Mouse (Mus musculus): Measurements from ENCODE around the gene Chmp2a.
"Not testable (repeated sequence)": the region's sequence is repeated elsewhere in the genome, so short reads cannot be mapped to it uniquely, and the experiment has no call there.

Gene Chmp2a

DNA sequence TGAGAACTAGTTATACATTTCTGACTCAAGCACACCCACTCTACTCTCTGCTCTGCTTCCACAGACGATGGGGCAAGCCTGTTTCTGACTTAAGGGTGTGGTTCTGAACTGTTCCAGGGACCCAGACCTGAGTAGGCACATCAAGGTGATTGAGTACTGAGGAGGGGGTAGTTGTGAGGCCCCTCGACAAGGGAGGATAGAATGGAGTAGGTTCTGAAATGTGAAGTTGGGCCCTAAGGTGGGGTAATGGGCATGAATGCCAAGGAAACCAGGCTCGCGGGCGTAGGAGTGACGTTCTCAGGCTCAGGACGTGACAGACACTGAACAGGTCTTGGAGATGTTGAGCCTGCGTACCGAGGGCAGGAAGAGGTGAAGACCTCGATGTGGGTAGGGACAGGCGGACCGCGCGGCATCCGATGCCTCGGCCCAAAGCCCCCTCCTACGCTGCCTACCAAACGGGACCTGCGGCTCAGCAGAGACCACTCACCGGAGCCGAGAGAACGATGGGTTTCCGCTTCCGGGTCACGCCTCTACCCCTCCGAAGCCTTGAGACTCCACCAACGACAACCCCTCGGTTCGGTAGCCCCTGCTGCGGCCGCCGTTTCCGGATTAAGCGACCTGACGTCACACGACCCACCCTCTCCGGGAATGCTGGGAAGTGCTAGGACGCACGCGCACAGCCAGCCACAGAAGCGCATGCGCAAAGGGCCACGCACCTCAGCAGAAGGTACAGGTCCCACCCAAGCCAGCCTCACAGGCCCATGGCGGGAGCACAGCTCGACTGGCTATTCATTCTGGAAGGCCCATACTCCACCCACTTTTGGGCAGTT lies at the start of gene Chmp2a:
Chmp2a (minus strand) TSS at position 660 of the 830 bp plus-strand sequence.
- peak; percentile 99 for DNase-seq

DNA sequence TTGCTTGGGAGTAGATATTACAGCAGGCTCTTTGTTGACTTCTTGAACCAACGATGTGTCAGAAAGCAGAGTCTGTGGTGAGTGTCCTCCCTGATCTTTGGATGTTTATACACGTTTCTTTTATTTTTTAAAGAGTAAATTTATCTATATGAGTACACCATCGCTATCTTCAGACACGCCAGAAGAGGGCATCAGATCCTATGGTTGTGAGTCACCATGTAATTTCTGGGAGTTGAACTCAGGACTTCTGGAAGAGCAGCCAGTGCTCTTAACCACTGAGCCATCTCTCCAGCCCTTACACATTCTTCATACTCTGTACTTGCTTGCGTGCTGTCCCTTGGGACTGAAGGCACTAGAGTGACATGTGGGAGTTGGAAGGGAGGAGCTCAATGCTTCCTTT lies 37.7 kb upstream of the Chmp2a start:
- no peak for DNase-seq

DNA sequence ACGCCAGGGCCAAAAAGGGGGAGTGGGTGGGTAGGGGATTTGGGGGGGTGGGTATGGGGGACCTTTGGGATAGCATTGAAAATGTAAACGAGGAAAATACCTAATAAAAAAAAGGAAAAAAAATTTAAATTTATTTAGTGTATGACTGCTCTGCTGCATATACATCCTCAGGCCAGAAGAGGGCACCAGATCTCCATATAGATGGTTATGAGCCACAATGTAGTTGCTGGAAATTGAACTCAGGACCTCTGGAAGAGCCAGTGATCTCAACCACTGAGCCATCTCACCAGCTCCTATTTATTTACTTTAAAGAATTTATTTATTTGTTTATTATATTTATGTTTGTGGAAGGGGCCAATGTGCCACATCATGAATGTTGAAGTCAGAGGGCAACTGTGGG lies 28.8 kb upstream of the Chmp2a start:
- not testable (repeated sequence) for DNase-seq

DNA sequence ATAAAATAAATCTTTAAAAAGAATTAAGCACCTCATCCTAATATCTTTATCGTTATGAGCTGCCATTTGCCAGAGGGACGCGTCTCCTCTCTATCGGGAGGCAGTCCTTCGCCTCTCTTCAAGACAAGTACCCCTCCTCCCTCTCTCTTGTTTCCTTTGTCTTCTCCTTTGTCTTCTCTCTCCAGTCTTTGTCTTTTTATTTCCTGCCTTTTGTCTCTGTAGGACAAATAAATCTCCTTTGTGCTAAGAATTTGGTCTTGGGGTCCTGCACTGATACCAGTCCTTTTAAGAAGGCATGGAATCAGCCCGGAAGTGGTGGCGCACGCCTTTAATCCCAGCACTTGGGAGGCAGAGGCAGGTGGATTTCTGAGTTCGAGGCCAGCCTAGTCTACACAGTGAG lies 24.9 kb upstream of the Chmp2a start:
- no peak for DNase-seq

DNA sequence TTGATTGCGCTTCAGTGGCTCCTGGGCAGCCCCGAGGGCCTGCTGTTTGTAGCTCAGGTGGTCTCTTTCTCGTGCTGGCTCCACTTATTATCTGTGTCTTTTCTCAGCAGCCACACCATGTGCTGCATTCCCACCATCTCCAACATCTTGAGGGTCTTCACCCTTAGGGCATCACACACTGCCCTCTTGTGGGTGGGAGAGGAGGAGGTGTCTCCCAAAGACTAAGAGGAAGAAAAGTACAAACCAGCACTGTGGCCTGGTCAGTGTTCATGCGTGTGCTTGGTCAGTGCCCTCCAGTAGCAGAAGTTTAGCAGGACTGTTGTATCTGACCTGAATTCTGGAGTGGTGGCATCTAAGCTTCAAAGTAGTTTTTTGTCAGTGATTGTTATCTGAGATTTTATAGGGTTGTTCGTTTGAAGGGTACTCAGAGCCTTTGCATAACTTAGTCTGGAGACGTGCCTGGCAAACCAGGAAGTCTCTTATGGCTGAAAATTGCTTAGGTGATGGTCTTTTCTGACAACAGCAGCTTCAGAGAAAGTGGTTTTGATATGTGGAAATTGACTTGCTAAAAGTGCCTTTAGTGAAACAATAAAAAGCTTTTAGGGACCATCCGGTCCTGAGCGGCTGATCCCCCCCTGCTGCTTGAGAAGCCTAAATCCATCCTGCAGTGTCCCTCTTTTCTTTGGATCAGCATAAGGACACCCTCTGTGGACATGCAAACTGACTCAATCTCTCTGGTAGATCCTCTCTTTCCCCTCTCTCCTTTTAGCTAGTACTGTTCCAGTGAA lies 22.5 kb upstream of the Chmp2a start:
- no peak for DNase-seq

DNA sequence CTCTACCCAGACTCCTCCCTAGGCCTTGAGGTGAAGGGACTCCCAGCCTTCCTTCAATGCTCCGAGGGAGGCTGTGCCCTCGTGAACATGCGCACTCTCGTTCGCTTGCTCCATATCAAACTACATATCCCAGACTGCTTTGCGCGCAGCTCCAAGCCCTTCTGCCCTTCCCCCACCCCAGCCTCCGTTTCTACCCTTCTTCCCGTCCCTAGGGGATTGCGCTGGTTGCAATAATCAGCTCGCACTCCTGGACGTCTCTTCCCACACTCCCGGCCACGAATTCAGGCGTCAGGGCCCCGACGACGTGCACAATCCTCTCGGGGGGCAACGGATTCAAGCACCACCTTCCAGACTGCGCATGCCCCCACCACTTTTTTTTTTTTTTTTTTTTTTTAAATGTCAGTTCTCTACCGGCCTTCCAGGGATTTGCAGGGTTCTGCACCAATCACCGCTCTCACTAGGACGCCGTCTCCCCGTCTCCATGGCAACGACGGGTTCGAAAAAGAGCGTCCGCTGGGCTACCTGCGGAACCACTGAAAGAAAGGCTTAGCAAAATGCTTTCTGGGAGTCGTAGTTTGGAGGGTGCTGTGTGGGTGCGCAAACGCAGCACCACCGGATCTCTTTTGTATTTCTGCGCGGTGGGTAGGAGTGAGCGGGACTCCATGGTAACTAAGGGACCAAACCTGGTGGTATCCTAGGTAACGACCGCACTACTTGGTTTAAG lies 19.8 kb upstream of the Chmp2a start, which contains the start of gene Mzf1:
Mzf1 (minus strand) TSS at position 478 of the 724 bp plus-strand sequence.
- peak; percentile 98 for DNase-seq

DNA sequence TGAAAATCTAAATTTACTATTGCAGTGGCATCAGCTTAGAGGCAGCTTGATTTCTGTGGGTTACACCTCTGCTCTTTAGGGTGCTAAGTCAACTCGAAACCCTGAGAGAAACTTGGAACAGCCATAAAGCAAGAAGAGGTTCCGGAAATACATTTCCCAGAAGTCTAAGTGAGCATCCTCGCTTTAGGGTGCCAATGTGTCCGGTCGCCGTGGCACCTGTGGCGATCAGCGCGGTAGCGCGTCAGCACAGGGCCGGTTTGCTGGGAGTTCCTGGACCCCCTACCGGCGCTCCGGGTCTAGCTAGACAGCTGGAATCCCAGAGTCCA lies 19.3 kb upstream of the Chmp2a start:
- no peak for DNase-seq

DNA sequence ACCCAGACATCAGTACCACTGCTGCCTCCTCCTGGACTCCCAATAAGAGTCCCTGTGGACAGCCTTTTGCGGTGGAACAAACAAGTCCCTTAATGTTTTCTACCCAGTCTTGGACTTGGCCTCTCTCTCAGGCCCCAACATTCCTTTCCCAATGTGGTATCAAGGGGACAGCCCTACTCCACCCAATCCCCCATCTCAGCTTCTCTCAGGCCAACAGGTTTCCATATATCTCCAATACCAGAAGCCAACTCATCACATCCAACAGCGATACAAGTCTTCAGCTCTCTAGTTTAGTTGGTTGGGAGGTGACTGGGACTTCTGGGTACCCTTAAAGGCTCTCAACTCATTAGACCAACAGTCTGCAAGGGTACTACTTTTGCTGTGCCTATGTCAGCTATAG lies 18.9 kb upstream of the Chmp2a start:
- DNase-seq: no peak

DNA sequence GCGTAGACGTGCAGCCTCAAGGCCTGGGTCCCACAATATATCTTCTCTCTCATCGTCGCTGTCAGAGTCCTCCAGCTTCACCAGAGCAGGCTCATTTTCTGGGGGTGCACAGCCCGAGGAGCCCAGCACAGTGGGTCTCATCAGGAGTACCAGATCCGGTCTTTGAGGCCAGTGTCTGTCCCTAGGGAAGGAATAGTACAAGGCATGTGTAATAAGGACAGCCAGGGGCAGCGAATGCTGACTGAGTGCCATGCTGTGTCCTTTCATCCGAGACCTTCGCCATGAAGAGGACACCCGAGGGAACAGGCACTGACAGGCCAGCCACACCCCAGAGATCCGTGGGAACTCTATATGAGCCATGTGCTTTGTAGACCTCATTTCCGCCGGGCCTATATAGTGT lies 18.4 kb upstream of the Chmp2a start:
- DNase-seq: no peak

DNA sequence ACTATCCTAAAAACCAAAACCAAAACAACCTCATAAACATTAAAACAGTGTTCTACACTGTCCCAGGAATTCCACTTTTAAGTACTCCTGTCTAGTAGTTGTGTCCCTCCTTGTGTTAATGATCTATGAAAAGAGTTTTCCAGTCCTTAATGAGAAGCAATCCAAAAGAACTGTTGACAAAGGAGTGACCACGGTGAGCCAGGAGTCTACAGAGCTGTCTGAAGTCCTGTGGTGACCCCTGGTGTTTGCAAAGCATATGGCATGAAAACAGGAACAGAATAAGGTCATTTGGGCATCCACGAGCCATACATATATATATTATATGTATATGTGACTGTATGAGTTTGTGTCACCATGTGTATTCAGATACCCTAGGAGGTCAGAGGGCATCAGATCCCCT lies 11.5 kb upstream of the Chmp2a start:
- peak; percentile 65 to 71 for DNase-seq

DNA sequence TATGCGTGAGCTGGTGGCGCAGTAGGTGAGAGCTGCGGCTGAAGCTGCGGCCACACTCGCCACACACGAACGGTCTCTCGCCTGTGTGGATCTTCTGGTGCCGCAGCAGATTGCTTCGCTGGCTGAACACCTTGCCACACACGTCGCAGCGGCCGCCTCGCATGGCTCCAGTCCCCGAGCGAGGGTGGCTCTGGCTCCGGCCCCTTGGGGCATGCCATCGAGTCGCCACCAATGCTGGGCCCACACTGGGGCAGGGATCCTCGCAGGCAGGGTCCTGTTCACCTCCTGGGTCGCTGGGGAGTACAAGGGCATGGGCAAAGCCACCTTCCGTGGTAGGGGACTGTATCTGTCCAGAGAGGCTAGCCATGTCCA lies 9.6 kb upstream of the Chmp2a start:
- no peak for DNase-seq

DNA sequence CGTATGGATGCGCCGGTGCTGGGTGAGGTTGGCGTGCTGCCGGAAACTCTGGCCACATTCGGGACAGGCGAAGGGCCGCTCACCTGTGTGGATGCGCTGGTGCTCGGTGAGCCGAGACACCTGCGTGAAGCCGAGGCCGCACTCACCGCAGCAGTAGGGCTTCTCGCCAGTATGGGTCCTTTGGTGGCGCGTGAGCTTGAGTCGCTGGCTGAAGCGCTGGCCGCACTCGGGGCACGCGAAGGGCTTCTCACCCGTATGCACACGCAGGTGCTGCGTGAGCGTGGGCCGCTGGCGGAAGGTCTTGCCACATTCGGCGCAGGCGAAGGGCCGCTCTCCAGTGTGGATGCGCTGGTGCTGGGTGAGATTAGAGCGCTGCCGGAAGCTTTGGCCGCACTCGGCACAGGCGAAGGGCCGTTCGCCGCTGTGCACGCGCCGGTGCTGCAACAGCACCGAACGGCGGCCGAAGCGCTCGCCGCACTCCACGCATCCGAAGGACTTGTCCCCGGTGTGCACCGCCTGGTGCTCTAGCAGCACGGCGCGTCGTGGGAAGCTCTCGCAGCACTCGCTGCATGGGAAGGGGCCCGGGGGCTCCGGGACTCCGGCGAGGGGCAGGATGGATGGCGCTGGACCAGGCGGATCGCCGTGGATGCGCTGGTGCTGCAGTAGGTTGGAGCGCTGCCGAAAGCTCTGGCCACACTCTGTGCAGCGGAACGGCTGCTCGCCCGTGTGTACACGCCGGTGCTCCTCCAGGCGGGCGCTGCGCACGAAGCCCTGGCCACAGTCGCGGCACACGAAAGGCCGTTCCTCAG lies 9.0 kb upstream of the Chmp2a start:
- peak; percentile 86 to 90 for DNase-seq

DNA sequence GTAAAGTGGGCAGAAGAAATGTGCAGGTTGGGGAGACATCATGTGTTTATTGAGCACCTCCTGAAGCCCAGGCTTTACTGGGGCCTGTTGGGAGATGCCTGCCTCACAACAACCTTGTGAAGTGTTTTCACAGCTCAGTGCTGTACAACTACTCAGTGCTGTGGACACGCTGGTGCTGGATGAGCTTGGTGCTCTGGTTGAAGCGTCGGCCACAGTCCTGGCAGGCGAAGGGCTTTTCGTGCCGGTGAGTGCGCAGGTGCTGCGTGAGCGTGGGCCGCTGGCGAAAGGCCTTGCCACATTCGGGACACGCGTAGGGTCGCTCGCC lies 8.5 kb upstream of the Chmp2a start:
- DNase-seq: no peak

DNA sequence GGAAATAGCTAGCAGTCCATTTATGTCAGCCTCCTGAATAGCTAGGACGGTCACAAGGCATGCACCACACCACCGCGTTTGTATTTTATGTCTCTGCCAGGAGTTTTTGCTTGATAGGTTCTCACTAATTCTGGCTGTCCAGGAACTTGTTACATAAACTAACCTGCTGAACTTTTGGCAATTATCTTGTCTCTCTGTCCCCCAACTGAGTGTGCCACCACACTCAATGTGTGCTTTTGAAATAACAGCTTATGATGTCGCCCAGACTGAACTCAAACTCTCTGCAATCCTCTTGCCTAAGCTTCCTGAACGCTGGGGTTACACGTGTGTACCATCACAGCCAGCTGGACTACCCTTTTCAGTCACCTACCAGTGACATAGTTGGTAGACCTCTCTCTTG lies 7.9 kb upstream of the Chmp2a start:
- no peak for DNase-seq

DNA sequence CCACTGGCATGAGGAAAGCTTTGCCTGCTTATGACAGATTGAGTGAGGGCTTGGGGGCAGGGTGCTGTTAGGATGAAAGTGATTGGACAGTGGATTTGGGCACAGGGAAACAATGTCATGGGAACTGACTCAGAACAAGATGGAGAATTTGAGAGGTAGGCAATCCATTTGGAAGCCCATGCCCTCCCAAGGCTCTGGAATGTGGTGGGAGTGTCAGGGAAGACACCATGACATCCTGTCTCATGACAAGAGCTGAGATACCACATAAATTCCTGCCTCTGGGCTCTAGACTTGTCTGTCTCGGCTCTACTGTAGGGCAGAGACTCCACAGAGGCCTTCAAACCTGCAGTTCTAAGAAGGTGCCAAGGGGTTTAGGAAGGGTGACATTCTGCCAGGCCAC lies 6.6 kb upstream of the Chmp2a start:
- no peak for DNase-seq

DNA sequence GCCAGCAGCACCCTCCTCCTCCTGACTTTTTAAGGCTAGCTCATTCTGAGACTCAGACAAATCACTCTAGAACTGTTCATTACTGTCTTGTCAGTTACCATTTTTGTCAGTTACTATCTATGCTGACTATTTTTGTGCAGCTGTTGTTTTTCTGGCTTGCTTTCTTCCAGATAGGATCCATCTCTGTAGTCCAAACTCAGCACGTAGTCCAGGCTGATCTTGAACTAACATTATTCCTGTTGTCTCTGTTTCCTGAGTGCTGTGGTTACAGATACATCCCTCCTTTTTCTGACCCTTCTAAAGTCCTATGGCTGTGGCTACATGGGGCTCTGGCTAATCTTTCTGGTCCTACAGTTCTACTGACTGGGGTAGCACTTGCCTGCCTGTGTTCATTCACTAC lies 4.6 kb upstream of the Chmp2a start:
- DNase-seq: peak in 1 of 2 experiments; percentile 11

DNA sequence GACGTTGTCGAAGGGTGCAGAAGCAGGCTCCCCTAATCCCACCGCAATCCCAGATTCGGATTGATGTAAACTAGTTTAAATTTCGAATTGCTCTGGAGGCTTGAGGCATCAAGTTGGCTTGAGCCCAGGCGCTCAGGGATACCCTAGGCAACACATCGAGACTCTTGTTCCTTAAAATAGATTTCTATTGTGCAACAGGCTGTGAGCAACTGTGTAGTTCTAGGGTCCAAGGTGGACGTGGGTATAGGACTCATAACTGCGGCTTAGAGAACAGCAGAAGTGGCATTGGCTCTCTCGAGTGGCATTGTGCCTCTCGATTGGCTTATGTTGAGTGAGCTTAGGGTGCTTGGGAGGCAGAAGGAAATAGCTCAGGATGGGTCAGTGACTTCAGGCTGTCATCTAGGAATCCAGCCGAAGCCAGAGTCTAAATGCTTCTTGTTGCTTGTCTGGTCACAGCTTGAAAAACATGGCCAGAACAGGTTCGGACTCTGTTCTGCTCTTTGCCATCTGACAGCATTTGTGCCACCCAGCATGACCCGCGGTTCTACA lies 4.1 kb upstream of the Chmp2a start:
- DNase-seq: peak; percentile 41 to 71

DNA sequence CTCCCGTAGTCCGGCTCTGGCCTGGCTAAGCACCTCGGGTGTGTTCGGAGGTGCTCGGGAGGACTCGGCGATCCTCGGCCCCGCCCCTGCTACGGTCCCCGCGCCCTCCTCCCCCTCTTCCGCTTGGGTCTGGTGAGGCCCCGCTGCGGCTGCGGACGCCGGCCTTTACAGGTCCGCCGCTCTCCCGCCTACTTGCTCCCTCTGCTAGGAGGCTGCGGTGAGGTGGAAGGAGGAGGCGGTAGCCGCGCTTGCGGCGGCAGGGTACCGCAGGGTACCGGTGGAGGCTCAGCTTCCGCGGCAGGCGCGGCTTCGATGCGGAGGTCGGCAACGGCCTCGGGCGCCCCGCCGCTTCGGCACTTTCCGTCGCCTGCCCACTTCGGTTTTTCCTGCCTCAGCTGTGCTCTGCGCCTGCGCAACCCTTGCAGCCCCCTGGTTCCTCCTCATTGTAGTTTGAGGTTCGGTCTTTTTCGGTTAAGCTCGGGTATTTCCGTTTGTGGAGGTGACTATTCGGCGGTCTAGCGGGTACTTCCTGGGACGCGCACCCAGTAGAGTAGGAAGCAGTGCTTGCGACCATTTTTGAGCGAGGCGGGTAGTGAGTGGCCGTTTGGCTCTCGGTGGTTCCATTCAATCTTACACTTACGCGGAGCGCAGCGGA lies 3.4 kb upstream of the Chmp2a start, which contains the start of gene Ube2m:
Ube2m (minus strand) TSS at position 375 of the 655 bp plus-strand sequence.
- peak; percentile 100 for DNase-seq

DNA sequence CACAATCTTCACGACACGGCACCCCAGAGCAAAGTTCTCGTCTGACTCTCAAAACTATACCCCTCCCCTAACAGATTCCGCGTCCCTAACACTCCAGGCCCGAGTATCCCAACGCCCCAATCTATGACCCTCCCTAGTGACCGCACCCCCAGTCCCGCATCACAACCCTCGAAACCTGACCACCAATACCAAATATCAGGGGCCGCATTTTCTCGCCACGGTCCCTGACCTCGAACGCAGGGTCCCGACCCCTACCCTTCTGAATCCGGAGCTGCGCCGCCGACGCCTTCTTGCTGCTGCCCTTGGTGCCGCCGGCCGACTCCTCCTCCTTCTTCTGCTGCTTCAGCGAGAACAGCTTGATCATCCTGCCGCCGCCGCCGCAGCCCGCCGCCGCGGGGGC lies 2.8 kb upstream of the Chmp2a start:
- DNase-seq: no peak

DNA sequence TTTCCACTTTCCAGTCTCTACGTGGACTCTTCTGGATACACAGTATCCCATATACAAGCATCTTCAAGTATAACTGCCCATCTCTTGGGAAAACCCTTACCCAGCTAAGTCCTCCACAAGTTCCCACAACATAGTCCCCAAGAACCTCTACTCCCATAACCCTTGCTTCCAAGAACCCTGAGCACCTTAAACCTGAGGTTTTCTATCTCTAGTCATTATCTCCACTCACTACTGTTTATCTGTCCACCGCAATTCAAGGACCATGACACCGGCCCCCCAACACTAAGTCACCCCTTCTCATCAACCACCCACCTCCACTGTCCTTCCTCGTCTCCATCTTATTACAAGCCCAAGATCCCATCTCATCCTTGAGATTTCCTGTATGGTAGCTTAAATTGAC lies 2.2 kb upstream of the Chmp2a start:
- DNase-seq: peak in 1 of 2 experiments; percentile 11

DNA sequence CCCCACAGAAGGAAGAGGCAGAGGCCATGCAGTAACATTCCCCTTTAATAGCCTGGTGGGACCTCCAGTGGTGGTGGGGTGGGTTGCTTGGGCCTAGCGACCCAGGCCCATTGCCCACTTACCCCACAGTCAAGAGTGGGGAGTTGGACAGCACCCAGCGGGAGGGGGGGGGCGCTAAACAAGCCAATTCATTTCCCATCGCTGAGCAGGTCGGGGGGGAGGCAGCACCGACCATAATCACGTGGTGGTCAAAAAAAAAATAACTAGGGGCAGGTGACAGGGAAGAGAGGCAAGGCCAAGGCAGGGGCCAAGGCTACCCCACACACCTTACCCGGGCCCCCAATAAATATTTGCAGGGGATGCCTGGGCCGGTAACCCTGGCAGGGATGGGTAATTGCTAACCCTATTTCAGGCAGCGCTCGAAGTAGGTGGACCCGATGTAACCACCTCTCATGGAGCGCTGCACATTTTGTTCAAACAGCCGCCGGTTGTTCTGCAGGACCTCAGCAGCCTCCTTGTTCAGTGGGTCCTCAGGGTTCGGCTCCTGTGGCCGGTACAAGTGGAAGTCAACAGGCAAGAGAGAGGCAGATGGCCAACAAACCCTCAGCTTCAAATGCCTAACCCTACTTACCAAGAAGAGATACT lies 726 bp upstream of the Chmp2a start:
- peak; percentile 55 to 68 for DNase-seq
